Mouse (Mus musculus): ENCODE data around the gene Tcf7l2.

The Tcf7l2 gene

GRCm38 (mm10) chr19:55758158-55758557 lies 16.5 kb downstream of the Tcf7l2 start:
- no peak for DNase-seq (ENCODE audit: low read depth)

GRCm38 (mm10) chr19:55759006-55759405 lies 17.4 kb downstream of the Tcf7l2 start:
- no peak for DNase-seq (ENCODE audit: low read depth)

- no peak for DNase-seq (ENCODE audit: low read depth)
Observed at GRCm38 (mm10) chr19:55761086-55761485, 19.5 kb downstream of the Tcf7l2 start.

GRCm38 (mm10) chr19:55762187-55762586 lies 20.6 kb downstream of the Tcf7l2 start:
- DNase-seq (ENCODE audit: low read depth), result no peak

- DNase-seq (ENCODE audit: low read depth), result no peak
Observed at GRCm38 (mm10) chr19:55765814-55766213, 24.2 kb downstream of the Tcf7l2 start.

- no peak for DNase-seq (ENCODE audit: low read depth)
Observed at GRCm38 (mm10) chr19:55767104-55767503, 25.5 kb downstream of the Tcf7l2 start.

GRCm38 (mm10) chr19:55767579-55767978 lies 26.0 kb downstream of the Tcf7l2 start:
- no peak for DNase-seq (ENCODE audit: low read depth)

- DNase-seq (ENCODE audit: low read depth), result no peak
Observed at GRCm38 (mm10) chr19:55768246-55768645, 26.6 kb downstream of the Tcf7l2 start.

- no peak for DNase-seq (ENCODE audit: low read depth)
Observed at GRCm38 (mm10) chr19:55768889-55769288, 27.3 kb downstream of the Tcf7l2 start.

- no peak for DNase-seq (ENCODE audit: low read depth)
Observed at GRCm38 (mm10) chr19:55774334-55774733, 32.7 kb downstream of the Tcf7l2 start.

GRCm38 (mm10) chr19:55774824-55775223 lies 33.2 kb downstream of the Tcf7l2 start:
- DNase-seq (ENCODE audit: low read depth), result no peak

GRCm38 (mm10) chr19:55779871-55780270 lies 38.3 kb downstream of the Tcf7l2 start:
- DNase-seq (ENCODE audit: low read depth), result peak; percentile 80

- no peak for DNase-seq (ENCODE audit: low read depth)
Observed at GRCm38 (mm10) chr19:55781087-55781486, 39.5 kb downstream of the Tcf7l2 start.

GRCm38 (mm10) chr19:55781681-55782080 lies 40.1 kb downstream of the Tcf7l2 start:
- DNase-seq (ENCODE audit: low read depth), result no peak

GRCm38 (mm10) chr19:55784796-55785418 lies 43.3 kb downstream of the Tcf7l2 start:
- DNase-seq (ENCODE audit: low read depth), result no peak

- no peak for DNase-seq (ENCODE audit: low read depth)
Observed at GRCm38 (mm10) chr19:55787420-55787819, 45.8 kb downstream of the Tcf7l2 start.

GRCm38 (mm10) chr19:55788285-55788904 lies 46.8 kb downstream of the Tcf7l2 start:
- no peak for DNase-seq (ENCODE audit: low read depth)

GRCm38 (mm10) chr19:55788905-55789295 lies 47.3 kb downstream of the Tcf7l2 start:
- DNase-seq (ENCODE audit: low read depth), result no peak

- no peak for DNase-seq (ENCODE audit: low read depth)
Observed at GRCm38 (mm10) chr19:55789838-55790237, 48.2 kb downstream of the Tcf7l2 start.

GRCm38 (mm10) chr19:55791293-55791692 lies 49.7 kb downstream of the Tcf7l2 start:
- no peak for DNase-seq (ENCODE audit: low read depth)

- no peak for DNase-seq (ENCODE audit: low read depth)
Observed at GRCm38 (mm10) chr19:55791886-55792285, 50.3 kb downstream of the Tcf7l2 start.

- no peak for DNase-seq (ENCODE audit: low read depth)
Observed at GRCm38 (mm10) chr19:55792571-55792970, 51.0 kb downstream of the Tcf7l2 start.

- DNase-seq (ENCODE audit: low read depth), result no peak
Observed at GRCm38 (mm10) chr19:55793029-55793428, 51.4 kb downstream of the Tcf7l2 start.
